Comparison of ENCODE assay signal across 32 mouse cellular contexts in the genomic region with DNA sequence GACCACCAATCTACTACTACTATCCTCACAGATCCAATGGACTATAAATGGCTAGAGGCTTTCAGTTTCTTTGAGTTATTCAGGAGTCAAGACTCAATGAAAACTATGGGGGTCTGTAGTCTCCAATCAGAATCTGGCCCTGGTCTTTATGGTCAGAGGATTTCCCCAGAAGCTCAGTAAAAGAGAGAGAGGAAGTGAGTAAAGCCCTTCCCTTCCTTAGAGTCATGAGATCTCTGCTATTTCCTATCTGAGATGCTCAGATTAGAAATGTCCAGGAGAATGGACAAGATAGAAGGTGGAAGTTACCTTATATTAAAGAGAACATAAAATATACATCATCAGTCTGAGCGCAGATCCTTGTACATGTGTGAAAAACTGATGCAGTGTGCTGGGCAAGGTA. TPM values are rescaled to one million over a fixed set of nuclear protein-coding genes. Genes with fewer than 3 reads are reported as not detected.
"Had no signal": no experiment of that assay in that cellular context is flagged by ENCODE, and none has a peak within 500 bp of the region (broad histone marks: within the 10 kb centered on the region; RNA-seq: fewer than 3 reads in every experiment).

No protein-coding gene starts in this region.

- H3K4me2 ChIP-seq: heart, embryonic 11.5 days; heart, embryonic 13.5 days; heart, embryonic 15.5 days; hindbrain, embryonic 14.5 days; intestine, embryonic 15.5 days; limb, embryonic 12.5 days; liver, embryonic 13.5 days; liver, embryonic 15.5 days had no signal

- H3K36me3 ChIP-seq: heart, embryonic 13.5 days; heart, embryonic 15.5 days; intestine, embryonic 15.5 days; limb, embryonic 10.5 days; limb, embryonic 12.5 days; liver, embryonic 13.5 days; liver, embryonic 15.5 days had no signal

- H3K4me1 ChIP-seq: heart, embryonic 15.5 days; intestine, embryonic 15.5 days; limb, embryonic 10.5 days; limb, embryonic 12.5 days; liver, embryonic 13.5 days; liver, embryonic 15.5 days had no signal

- ATAC-seq: hindbrain, embryonic 16.5 days; inflammation-experienced regulatory T-cells, adult 6 months; intestine, embryonic 15.5 days; intestine, postnatal 0 days had no signal

- DNase-seq: gastrocnemius, adult 2 months; gastrocnemius, postnatal 14 days; gastrocnemius, postnatal 36 days; heart, adult 2 months; heart, postnatal 14 days; heart, postnatal 36 days; kidney, adult 18-20 months; kidney, adult 8-10 months; kidney, postnatal 10 days; kidney, postnatal 25 days; kidney, postnatal 4 days; liver; liver, embryonic 13.5 days had no signal

- H3K27me3 ChIP-seq: heart, embryonic 13.5 days; heart, embryonic 15.5 days; intestine, embryonic 15.5 days; limb, embryonic 12.5 days; liver, embryonic 13.5 days; liver, embryonic 15.5 days had no signal

- H3K4me3 ChIP-seq: gastrocnemius, adult 2 months; heart, adult 2 months; heart, embryonic 13.5 days; heart, embryonic 15.5 days; intestine, embryonic 15.5 days; layer of hippocampus, adult 2 months; left cerebral cortex, adult 2 months; limb, embryonic 10.5 days; limb, embryonic 12.5 days; liver, embryonic 13.5 days; liver, embryonic 15.5 days had no signal

- H3K27ac ChIP-seq: gastrocnemius, adult 2 months; heart, adult 2 months; heart, embryonic 13.5 days; heart, embryonic 15.5 days; hindbrain, embryonic 14.5 days; intestine, embryonic 15.5 days; layer of hippocampus, adult 2 months; left cerebral cortex, adult 2 months; limb, embryonic 10.5 days; limb, embryonic 12.5 days; liver, embryonic 13.5 days; liver, embryonic 15.5 days had no signal

- H3K9ac ChIP-seq: heart, embryonic 13.5 days; heart, embryonic 15.5 days; hindbrain, embryonic 14.5 days; intestine, embryonic 15.5 days; limb, embryonic 12.5 days; liver, embryonic 13.5 days; liver, embryonic 15.5 days had no signal

- H3K9me3 ChIP-seq: heart, embryonic 13.5 days; heart, embryonic 15.5 days; intestine, embryonic 15.5 days; limb, embryonic 10.5 days; limb, embryonic 12.5 days; liver, embryonic 13.5 days; liver, embryonic 15.5 days had no signal

RNA-seq across cellular contexts. Expression of gene Il6, which starts 19.3 kb away (rescaled TPM):
- total RNA-seq: gastrocnemius, adult 2 months; gastrocnemius, postnatal 14 days; gastrocnemius, postnatal 36 days; heart, adult 2 months; heart, postnatal 14 days; heart, postnatal 36 days; layer of hippocampus, adult 2 months; layer of hippocampus, postnatal 10 days; layer of hippocampus, postnatal 25 days; left cerebral cortex, adult 2 months; left cerebral cortex, postnatal 14 days; left cerebral cortex, postnatal 36 days had no signal
- polyA plus RNA-seq: heart, adult 2 months; hindbrain, embryonic 11.5 days; hindbrain, embryonic 16.5 days; kidney, embryonic 14.5 days; limb, embryonic 10.5 days; limb, embryonic 12.5 days had no signal
